Comparison of ENCODE assay signal across 26 mouse cellular contexts in genomic region chrX:23495199-23495598, GRCm38 (mm10).
DNase-seq lines count a peak whose midpoint lies in the region; ATAC-seq and TF ChIP-seq lines count a peak whose summit lies in the region.
"Had no signal": no experiment of that assay in that cellular context is flagged by ENCODE, and none has a peak within 500 bp of the region (broad histone marks: within the 10 kb centered on the region; RNA-seq: fewer than 3 reads in every experiment).

No protein-coding gene starts in this region.

- no peak overlapping the region for H3K4me2 ChIP-seq in kidney, embryonic 14.5 days (replicated peaks; ENCODE audit: low read depth, low read length)
- H3K4me2 ChIP-seq in midbrain, embryonic 13.5 days (replicated peaks), result no peak overlapping the region
- H3K4me2 ChIP-seq: forebrain, embryonic 13.5 days; hindbrain, embryonic 12.5 days; limb, embryonic 15.5 days; liver, embryonic 13.5 days; stomach, embryonic 15.5 days had no signal

- intact Hi-C loops in gastrocnemius, adult 2 months (cut with DNase I), result no loop called here

- H3K27ac ChIP-seq in kidney, embryonic 14.5 days (ENCODE audit: low read depth, low read length), result no peak overlapping the region
- H3K27ac ChIP-seq in midbrain, embryonic 13.5 days, result no peak overlapping the region
- no peak overlapping the region for H3K27ac ChIP-seq in midbrain, embryonic 10.5 days (replicated peaks)
- no peak overlapping the region for H3K27ac ChIP-seq in gastrocnemius, adult 2 months
- H3K27ac ChIP-seq: forebrain, embryonic 13.5 days; hindbrain, embryonic 12.5 days; layer of hippocampus, adult 2 months; left cerebral cortex, adult 2 months; limb, embryonic 15.5 days; liver, embryonic 13.5 days; stomach, embryonic 15.5 days had no signal

- no peak for DNase-seq in kidney, postnatal 4 days
- no peak for DNase-seq in midbrain, embryonic 10.5 days (ENCODE audit: low spot score)
- DNase-seq in embryo, embryonic 11 days, result peak; percentile 5
- DNase-seq in lung, adult 2 months, result no peak
- no peak for DNase-seq in gastrocnemius, adult 2 months
- DNase-seq: adrenal gland, postnatal 25 days; B cell, adult 2 months; cerebellum, adult 18-20 months; cerebellum, postnatal 25 days; gastrocnemius, postnatal 14 days; kidney, adult 8-10 months; kidney, postnatal 25 days; liver, embryonic 13.5 days; lung, adult 18-20 months; lung, postnatal 14 days; midbrain, embryonic 14.5 days; right cerebral cortex, postnatal 25 days had no signal

- no peak for TF ChIP-seq CTCF in lung, adult 2 months (IDR thresholded peaks at IDR 0.05; ENCODE audit: insufficient read depth, low read length)
- TF ChIP-seq CTCF in gastrocnemius, adult 2 months (IDR thresholded peaks at IDR 0.05), result no peak

- no peak for TF ChIP-seq POLR2A in lung, adult 2 months (IDR thresholded peaks at IDR 0.05; ENCODE audit: borderline replicate concordance, extremely low read depth, low read depth, low read length)

- 14% methylated on average over 1 of the region's 1 CpGs for WGBS in kidney, embryonic 14.5 days
- 28% methylated on average over 1 of the region's 1 CpGs for WGBS in midbrain, embryonic 13.5 days
- 25% methylated on average over 1 of the region's 1 CpGs for WGBS in midbrain, embryonic 10.5 days
- WGBS in lung, adult 2 months, result 23% methylated on average over 1 of the region's 1 CpGs

- H3K36me3 ChIP-seq in kidney, embryonic 14.5 days (ENCODE audit: control insufficient read depth, insufficient read depth, low read length), result no peaks in the 10 kb centered on the region
- no peaks in the 10 kb centered on the region for H3K36me3 ChIP-seq in midbrain, embryonic 13.5 days
- no peaks in the 10 kb centered on the region for H3K36me3 ChIP-seq in midbrain, embryonic 10.5 days
- H3K36me3 ChIP-seq: hindbrain, embryonic 12.5 days; limb, embryonic 15.5 days; liver, embryonic 13.5 days; stomach, embryonic 15.5 days had no signal

- H3K9ac ChIP-seq in kidney, embryonic 14.5 days (ENCODE audit: low read depth, low read length), result no peak overlapping the region
- no peak overlapping the region for H3K9ac ChIP-seq in midbrain, embryonic 13.5 days (replicated peaks)
- H3K9ac ChIP-seq: forebrain, embryonic 13.5 days; hindbrain, embryonic 12.5 days; limb, embryonic 15.5 days; liver, embryonic 13.5 days; stomach, embryonic 15.5 days had no signal

- peak; percentile 66; the same call in 1 of the 2 replicates for ATAC-seq in kidney, embryonic 14.5 days (ENCODE audit: low FRiP score, low TSS enrichment)
- 0 out of 2 replicates have a peak, but pooled peaks have one; percentile 43 for ATAC-seq in midbrain, embryonic 13.5 days
- ATAC-seq: forebrain, embryonic 13.5 days; intestine, embryonic 16.5 days had no signal

- H3K9me3 ChIP-seq in kidney, embryonic 14.5 days (ENCODE audit: control insufficient read depth, low read length), result no peaks in the 10 kb centered on the region
- no peaks in the 10 kb centered on the region for H3K9me3 ChIP-seq in midbrain, embryonic 13.5 days
- no peaks in the 10 kb centered on the region for H3K9me3 ChIP-seq in midbrain, embryonic 10.5 days (replicated peaks)
- H3K9me3 ChIP-seq: forebrain, embryonic 13.5 days; hindbrain, embryonic 12.5 days; limb, embryonic 15.5 days; liver, embryonic 13.5 days; stomach, embryonic 15.5 days had no signal

- no peak overlapping the region for H3K4me3 ChIP-seq in kidney, embryonic 14.5 days (ENCODE audit: low read length)
- no peak overlapping the region for H3K4me3 ChIP-seq in midbrain, embryonic 13.5 days (replicated peaks)
- H3K4me3 ChIP-seq in midbrain, embryonic 10.5 days, result no peak overlapping the region
- H3K4me3 ChIP-seq in lung, adult 2 months (replicated peaks; ENCODE audit: extremely low read depth, low read depth, low read length), result no peak overlapping the region
- H3K4me3 ChIP-seq in gastrocnemius, adult 2 months, result no peak overlapping the region
- H3K4me3 ChIP-seq: forebrain, embryonic 13.5 days; hindbrain, embryonic 12.5 days; layer of hippocampus, adult 2 months; left cerebral cortex, adult 2 months; limb, embryonic 15.5 days; liver, embryonic 13.5 days; stomach, embryonic 15.5 days had no signal

- H3K4me1 ChIP-seq in kidney, embryonic 14.5 days (ENCODE audit: control insufficient read depth, insufficient read depth, low read length), result no peaks in the 10 kb centered on the region
- no peaks in the 10 kb centered on the region for H3K4me1 ChIP-seq in midbrain, embryonic 13.5 days (replicated peaks)
- H3K4me1 ChIP-seq in midbrain, embryonic 10.5 days, result no peaks in the 10 kb centered on the region
- H3K4me1 ChIP-seq in lung, adult 2 months (ENCODE audit: control insufficient read depth, insufficient read depth, low read length), result no peaks in the 10 kb centered on the region
- H3K4me1 ChIP-seq: forebrain, embryonic 13.5 days; hindbrain, embryonic 12.5 days; limb, embryonic 15.5 days; liver, embryonic 13.5 days; stomach, embryonic 15.5 days had no signal

- no peaks in the 10 kb centered on the region for H3K27me3 ChIP-seq in kidney, embryonic 14.5 days (ENCODE audit: control insufficient read depth, insufficient read depth, low read length)
- H3K27me3 ChIP-seq in midbrain, embryonic 13.5 days, result no peaks in the 10 kb centered on the region
- no peaks in the 10 kb centered on the region for H3K27me3 ChIP-seq in midbrain, embryonic 10.5 days (ENCODE audit: low read depth, poor library complexity, severe bottlenecking)
- H3K27me3 ChIP-seq: forebrain, embryonic 13.5 days; hindbrain, embryonic 12.5 days; limb, embryonic 15.5 days; liver, embryonic 13.5 days; stomach, embryonic 15.5 days had no signal
